Mouse (Mus musculus) liver, adult 2 months (tissue): ENCODE results near the gene Dscaml1.

Experiments used
- CTCF ChIP-seq: fragments of 200-500 bp; IDR thresholded peaks from 2 replicates; pipeline ENCODE4 v1.5.1; 2011; ENCODE audit warnings: low read depth, low read length, control low read depth
- POLR2A ChIP-seq: fragments of 200-500 bp; IDR thresholded peaks from 2 replicates; pipeline ENCODE4 v1.6.1; 2011; ENCODE audit warnings: low read length, control low read depth; ENCODE audit not compliant: insufficient read depth; ENCODE audit errors: extremely low read depth

GRCm38 (mm10) chr9:45608097-45609031 is 181.9 kb downstream of the Dscaml1 start:
- TF ChIP-seq CTCF (no peak), POLR2A (no peak)
